Mouse (Mus musculus): Measurements from ENCODE around the gene Atxn1.

DNA sequence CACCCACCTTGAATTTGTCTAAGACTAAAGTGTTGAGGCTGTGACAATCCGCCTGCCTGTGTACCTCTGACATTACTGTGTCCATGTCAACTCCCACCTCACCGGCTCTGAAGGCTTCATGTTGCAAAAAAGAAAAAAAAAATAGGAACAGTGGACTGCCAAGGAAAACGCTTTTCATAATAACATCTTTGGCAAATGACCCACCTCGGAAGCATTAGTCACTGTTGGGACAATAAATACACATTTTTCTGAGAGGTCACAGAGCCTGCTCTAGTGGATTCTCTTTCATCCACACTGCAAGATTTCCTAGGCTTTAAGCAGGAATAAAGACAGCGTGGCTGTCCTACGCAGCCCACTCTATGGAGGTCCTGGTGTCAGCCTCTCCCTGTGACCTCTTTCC is 168.5 kb downstream of the Atxn1 start:
- TF ChIP-seq POLR2A (IDR thresholded peaks at IDR 0.05; ENCODE audit: low read depth, low read length): no peak
- no peak for TF ChIP-seq CTCF (IDR thresholded peaks at IDR 0.05; ENCODE audit: extremely low read depth, insufficient read length, insufficient replicate concordance, low read depth, low read length)
